Mouse (Mus musculus): ENCODE measurements around the gene Leng8.

GRCm38 (mm10) chr7:4154976-4155375 is 18.1 kb downstream of the Leng8 start:
- TF ChIP-seq POLR2A (IDR thresholded peaks at IDR 0.05; ENCODE audit: low read depth, low read length): no peak
- TF ChIP-seq CTCF (IDR thresholded peaks at IDR 0.05; ENCODE audit: borderline replicate concordance, insufficient read depth, low read length): no peak
